Mouse (Mus musculus): ENCODE measurements around the gene Ulk4. TPM values are rescaled to one million over a fixed set of nuclear protein-coding genes. Genes with fewer than 3 reads are reported as not detected.

The Ulk4 gene
- polyA plus RNA-seq, 1 experiment from 2014 or later: 101 TPM

GRCm38 (mm10) chr9:121281891-121282290 is 4.9 kb upstream of the Ulk4 start:
- Histone ChIP-seq H3K9ac (ENCODE audit: low read depth, low read length) (no peak overlapping the region), H3K4me2 (no peak overlapping the region), H3K27me3 (ENCODE audit: control insufficient read depth, insufficient read depth, low read length) (no peaks in the 10 kb centered on the region), H3K4me1 (ENCODE audit: control insufficient read depth, insufficient read depth, low read length) (no peaks in the 10 kb centered on the region), H3K36me3 (ENCODE audit: control insufficient read depth, insufficient read depth, low read length) (no peaks in the 10 kb centered on the region), H3K4me3 (ENCODE audit: low read depth, low read length) (no peak overlapping the region), H3K27ac (ENCODE audit: low read depth, low read length) (no peak overlapping the region), H3K9me3 (replicated peaks; ENCODE audit: control insufficient read depth, low read length) (0 out of 2 replicates have a peak, but pooled peaks cover 3% of the 10 kb centered on the region)
- WGBS (ENCODE audit: insufficient replicate concordance): 76% methylated on average over 6 of the region's 6 CpGs
- ATAC-seq (replicated peaks; ENCODE audit: insufficient number of reproducible peaks, low FRiP score, low TSS enrichment): no peak

GRCm38 (mm10) chr9:121279216-121279615 is 2.2 kb upstream of the Ulk4 start:
- Histone ChIP-seq H3K27me3 (ENCODE audit: control insufficient read depth, insufficient read depth, low read length) (no peaks in the 10 kb centered on the region), H3K36me3 (ENCODE audit: control insufficient read depth, insufficient read depth, low read length) (no peaks in the 10 kb centered on the region), H3K9ac (ENCODE audit: low read depth, low read length) (no peak overlapping the region), H3K9me3 (replicated peaks; ENCODE audit: control insufficient read depth, low read length) (0 out of 2 replicates have a peak, but pooled peaks cover 3% of the 10 kb centered on the region), H3K4me1 (ENCODE audit: control insufficient read depth, insufficient read depth, low read length) (0 out of 2 replicates have a peak, but pooled peaks cover 3% of the 10 kb centered on the region), H3K27ac (ENCODE audit: low read depth, low read length) (no peak overlapping the region), H3K4me2 (no peak overlapping the region), H3K4me3 (ENCODE audit: low read depth, low read length) (no peak overlapping the region)
- 86% methylated on average over 5 of the region's 5 CpGs for WGBS (ENCODE audit: insufficient replicate concordance)
- no peak for ATAC-seq (replicated peaks; ENCODE audit: insufficient number of reproducible peaks, low FRiP score, low TSS enrichment)

- Histone ChIP-seq H3K4me2 (peak overlapping the region; percentile 91), H3K36me3 (ENCODE audit: control insufficient read depth, insufficient read depth, low read length) (no peaks in the 10 kb centered on the region), H3K27me3 (ENCODE audit: control insufficient read depth, insufficient read depth, low read length) (no peaks in the 10 kb centered on the region), H3K4me3 (ENCODE audit: low read depth, low read length) (peak overlapping the region; percentile 77), H3K9me3 (replicated peaks; ENCODE audit: control insufficient read depth, low read length) (no peaks in the 10 kb centered on the region), H3K27ac (ENCODE audit: low read depth, low read length) (0 out of 2 replicates have a peak overlapping the region, but pooled peaks have one; percentile 75), H3K9ac (ENCODE audit: low read depth, low read length) (peak overlapping the region; percentile 83), H3K4me1 (ENCODE audit: control insufficient read depth, insufficient read depth, low read length) (0 out of 2 replicates have a peak, but pooled peaks cover 3% of the 10 kb centered on the region)
- ATAC-seq (replicated peaks; ENCODE audit: insufficient number of reproducible peaks, low FRiP score, low TSS enrichment): no peak
- 18% methylated on average over 15 of the region's 15 CpGs for WGBS (ENCODE audit: insufficient replicate concordance)
Measured at GRCm38 (mm10) chr9:121276745-121277117, 266 bp downstream of the Ulk4 start.

GRCm38 (mm10) chr9:121271561-121271960 is 5.4 kb downstream of the Ulk4 start:
- 60% methylated on average over 4 of the region's 4 CpGs for WGBS (ENCODE audit: insufficient replicate concordance)
- H3K27me3 ChIP-seq (ENCODE audit: control insufficient read depth, insufficient read depth, low read length): no peaks in the 10 kb centered on the region
- no peak overlapping the region for H3K4me2 ChIP-seq
- H3K27ac ChIP-seq (ENCODE audit: low read depth, low read length): no peak overlapping the region
- H3K4me1 ChIP-seq (ENCODE audit: control insufficient read depth, insufficient read depth, low read length): 0 out of 2 replicates have a peak, but pooled peaks cover 2% of the 10 kb centered on the region
- no peaks in the 10 kb centered on the region for H3K9me3 ChIP-seq (replicated peaks; ENCODE audit: control insufficient read depth, low read length)
- H3K36me3 ChIP-seq (ENCODE audit: control insufficient read depth, insufficient read depth, low read length): no peaks in the 10 kb centered on the region
- H3K9ac ChIP-seq (ENCODE audit: low read depth, low read length): no peak overlapping the region
- no peak for ATAC-seq (replicated peaks; ENCODE audit: insufficient number of reproducible peaks, low FRiP score, low TSS enrichment)
- no peak overlapping the region for H3K4me3 ChIP-seq (ENCODE audit: low read depth, low read length)

- ATAC-seq (replicated peaks; ENCODE audit: insufficient number of reproducible peaks, low FRiP score, low TSS enrichment): no peak
- H3K4me2 ChIP-seq: no peak overlapping the region
- no peak overlapping the region for H3K4me3 ChIP-seq (ENCODE audit: low read depth, low read length)
- H3K9ac ChIP-seq (ENCODE audit: low read depth, low read length): no peak overlapping the region
- no peak overlapping the region for H3K27ac ChIP-seq (ENCODE audit: low read depth, low read length)
- WGBS (ENCODE audit: insufficient replicate concordance): 81% methylated on average over 1 of the region's 1 CpGs
- H3K36me3 ChIP-seq (ENCODE audit: control insufficient read depth, insufficient read depth, low read length): no peaks in the 10 kb centered on the region
- no peaks in the 10 kb centered on the region for H3K4me1 ChIP-seq (ENCODE audit: control insufficient read depth, insufficient read depth, low read length)
- no peaks in the 10 kb centered on the region for H3K9me3 ChIP-seq (replicated peaks; ENCODE audit: control insufficient read depth, low read length)
- H3K27me3 ChIP-seq (ENCODE audit: control insufficient read depth, insufficient read depth, low read length): no peaks in the 10 kb centered on the region
Measured at GRCm38 (mm10) chr9:121271149-121271548, 5.8 kb downstream of the Ulk4 start.

- no peaks in the 10 kb centered on the region for H3K4me1 ChIP-seq (ENCODE audit: control insufficient read depth, insufficient read depth, low read length)
- no peaks in the 10 kb centered on the region for H3K9me3 ChIP-seq (replicated peaks; ENCODE audit: control insufficient read depth, low read length)
- H3K36me3 ChIP-seq (ENCODE audit: control insufficient read depth, insufficient read depth, low read length): no peaks in the 10 kb centered on the region
- H3K27ac ChIP-seq (ENCODE audit: low read depth, low read length): no peak overlapping the region
- no peak overlapping the region for H3K4me3 ChIP-seq (ENCODE audit: low read depth, low read length)
- no peak for ATAC-seq (replicated peaks; ENCODE audit: insufficient number of reproducible peaks, low FRiP score, low TSS enrichment)
- 67% methylated on average over 10 of the region's 10 CpGs for WGBS (ENCODE audit: insufficient replicate concordance)
- no peak overlapping the region for H3K9ac ChIP-seq (ENCODE audit: low read depth, low read length)
- no peak overlapping the region for H3K4me2 ChIP-seq
- H3K27me3 ChIP-seq (ENCODE audit: control insufficient read depth, insufficient read depth, low read length): no peaks in the 10 kb centered on the region
Measured at GRCm38 (mm10) chr9:121265307-121265706, 11.7 kb downstream of the Ulk4 start.

- no peak for ATAC-seq (replicated peaks; ENCODE audit: insufficient number of reproducible peaks, low FRiP score, low TSS enrichment)
- H3K27me3 ChIP-seq (ENCODE audit: control insufficient read depth, insufficient read depth, low read length): no peaks in the 10 kb centered on the region
- no peaks in the 10 kb centered on the region for H3K36me3 ChIP-seq (ENCODE audit: control insufficient read depth, insufficient read depth, low read length)
- no peak overlapping the region for H3K9ac ChIP-seq (ENCODE audit: low read depth, low read length)
- no peak overlapping the region for H3K27ac ChIP-seq (ENCODE audit: low read depth, low read length)
- WGBS (ENCODE audit: insufficient replicate concordance): 69% methylated on average over 9 of the region's 9 CpGs
- no peaks in the 10 kb centered on the region for H3K4me1 ChIP-seq (ENCODE audit: control insufficient read depth, insufficient read depth, low read length)
- H3K4me3 ChIP-seq (ENCODE audit: low read depth, low read length): no peak overlapping the region
- no peak overlapping the region for H3K4me2 ChIP-seq
- H3K9me3 ChIP-seq (replicated peaks; ENCODE audit: control insufficient read depth, low read length): no peaks in the 10 kb centered on the region
Measured at GRCm38 (mm10) chr9:121257106-121257505, 19.9 kb downstream of the Ulk4 start.

- Histone ChIP-seq H3K9ac (ENCODE audit: low read depth, low read length) (no peak overlapping the region), H3K27ac (ENCODE audit: low read depth, low read length) (no peak overlapping the region), H3K9me3 (replicated peaks; ENCODE audit: control insufficient read depth, low read length) (no peaks in the 10 kb centered on the region), H3K36me3 (ENCODE audit: control insufficient read depth, insufficient read depth, low read length) (no peaks in the 10 kb centered on the region), H3K4me1 (ENCODE audit: control insufficient read depth, insufficient read depth, low read length) (no peaks in the 10 kb centered on the region), H3K27me3 (ENCODE audit: control insufficient read depth, insufficient read depth, low read length) (no peaks in the 10 kb centered on the region), H3K4me3 (ENCODE audit: low read depth, low read length) (no peak overlapping the region), H3K4me2 (no peak overlapping the region)
- no peak for ATAC-seq (replicated peaks; ENCODE audit: insufficient number of reproducible peaks, low FRiP score, low TSS enrichment)
- WGBS (ENCODE audit: insufficient replicate concordance): 85% methylated on average over 13 of the region's 13 CpGs
Measured at GRCm38 (mm10) chr9:121254761-121255160, 22.2 kb downstream of the Ulk4 start.

- H3K27me3 ChIP-seq (ENCODE audit: control insufficient read depth, insufficient read depth, low read length): no peaks in the 10 kb centered on the region
- no peaks in the 10 kb centered on the region for H3K9me3 ChIP-seq (replicated peaks; ENCODE audit: control insufficient read depth, low read length)
- H3K4me1 ChIP-seq (ENCODE audit: control insufficient read depth, insufficient read depth, low read length): no peaks in the 10 kb centered on the region
- no peak overlapping the region for H3K4me2 ChIP-seq
- WGBS (ENCODE audit: insufficient replicate concordance): 66% methylated on average over 2 of the region's 2 CpGs
- no peak overlapping the region for H3K27ac ChIP-seq (ENCODE audit: low read depth, low read length)
- H3K36me3 ChIP-seq (ENCODE audit: control insufficient read depth, insufficient read depth, low read length): no peaks in the 10 kb centered on the region
- no peak for ATAC-seq (replicated peaks; ENCODE audit: insufficient number of reproducible peaks, low FRiP score, low TSS enrichment)
- H3K9ac ChIP-seq (ENCODE audit: low read depth, low read length): no peak overlapping the region
- no peak overlapping the region for H3K4me3 ChIP-seq (ENCODE audit: low read depth, low read length)
Measured at GRCm38 (mm10) chr9:121253983-121254382, 23.0 kb downstream of the Ulk4 start.

All from heart, embryonic 11.5 days (tissue).